Mouse (Mus musculus) neutrophil, adult 5-6 weeks (primary cell): ENCODE data around the gene Mettl8. TPM values are rescaled to one million over a fixed set of nuclear protein-coding genes. Genes with fewer than 3 reads are reported as not detected.
A peak's percentile ranks its signal among the peaks of the same experiment; 100 is the strongest.

Experiments
- ATAC-seq: fragments of 151-379, 151-347 bp; 2 replicates; pipeline ENCODE4 v1.8.0; 2017; ENCODE audit warnings: mild to moderate bottlenecking, moderate TSS enrichment; ENCODE audit not compliant: insufficient number of reproducible peaks, poor library complexity, low FRiP score, severe bottlenecking; ENCODE audit errors: extremely low read depth
- total RNA-seq: library from RNA; stranded (forward); fragments of 200-1000 nt; gene quantifications from 2 replicates; pipeline ENCODE4 v1.2.3, GENCODE M21; 2017

Mettl8 gene
- 10.5 and 12.3 TPM in 2 replicates for total RNA-seq

GRCm38 (mm10) chr2:71055300-71056114, at the start of gene Mettl8, which contains the start of gene Dcaf17:
TSS of gene Mettl8 (minus strand) at chr2:71055583.
TSS of gene Dcaf17 (plus strand) at chr2:71055328.
- peak; percentile 97 for ATAC-seq

- peak; percentile 40; the same call in 1 of the 2 replicates for ATAC-seq
These were observed 49.3 kb upstream of the Mettl8 start for GRCm38 (mm10) chr2:71104696-71105095.

- peak; percentile 76 for ATAC-seq
These were observed 47.9 kb upstream of the Mettl8 start for GRCm38 (mm10) chr2:71103292-71103680.

- peak; percentile 15; the same call in 1 of the 2 replicates for ATAC-seq
These were observed 47.4 kb upstream of the Mettl8 start for GRCm38 (mm10) chr2:71102621-71103291.

- ATAC-seq = no peak
These were observed 40.8 kb upstream of the Mettl8 start for GRCm38 (mm10) chr2:71096170-71096569.

- ATAC-seq = no peak
These were observed 35.5 kb upstream of the Mettl8 start for GRCm38 (mm10) chr2:71090660-71091445.

GRCm38 (mm10) chr2:71089766-71090165, 34.4 kb upstream of the Mettl8 start:
- ATAC-seq = no peak

- ATAC-seq = no peak
These were observed 28.2 kb upstream of the Mettl8 start for GRCm38 (mm10) chr2:71083454-71084193.

- ATAC-seq = no peak
These were observed 27.0 kb upstream of the Mettl8 start for GRCm38 (mm10) chr2:71082416-71082815.

GRCm38 (mm10) chr2:71073828-71074227, 18.4 kb upstream of the Mettl8 start:
- no peak for ATAC-seq

GRCm38 (mm10) chr2:71073330-71073729, 17.9 kb upstream of the Mettl8 start:
- no peak for ATAC-seq

GRCm38 (mm10) chr2:71071601-71072000, 16.2 kb upstream of the Mettl8 start:
- ATAC-seq = no peak

- no peak for ATAC-seq
These were observed 892 bp upstream of the Mettl8 start for GRCm38 (mm10) chr2:71056115-71056835.

- ATAC-seq = no peak
These were observed 667 bp downstream of the Mettl8 start for GRCm38 (mm10) chr2:71054716-71055115.

- no peak for ATAC-seq
These were observed 4.9 kb downstream of the Mettl8 start for GRCm38 (mm10) chr2:71050511-71050910.

- 0 out of 2 replicates have a peak, but pooled peaks have one; percentile 1 for ATAC-seq
These were observed 6.5 kb downstream of the Mettl8 start for GRCm38 (mm10) chr2:71048896-71049295.

GRCm38 (mm10) chr2:71046751-71047320, 8.5 kb downstream of the Mettl8 start:
- no peak for ATAC-seq

- ATAC-seq = no peak
These were observed 9.2 kb downstream of the Mettl8 start for GRCm38 (mm10) chr2:71046151-71046550.
